9 mouse cellular contexts compared by ENCODE assay signal in genomic region chr7:96869079-96869810, GRCm38 (mm10).
DNase-seq lines count a peak whose midpoint lies in the region; ATAC-seq and TF ChIP-seq lines count a peak whose summit lies in the region.
"Had no signal": no experiment of that assay in that cellular context is flagged by ENCODE, and none has a peak within 500 bp of the region (broad histone marks: within the 10 kb centered on the region; RNA-seq: fewer than 3 reads in every experiment).

No protein-coding gene starts in this region.

- H3K36me3 ChIP-seq in midbrain, postnatal 0 days (ENCODE audit: insufficient read depth, low read length): peaks cover 10% of the 10 kb centered on the region; the same call in 1 of the 2 replicates

- no peaks in the 10 kb centered on the region for H3K9me3 ChIP-seq in midbrain, postnatal 0 days (ENCODE audit: low read length)

- no peak overlapping the region for H3K4me2 ChIP-seq in midbrain, postnatal 0 days (ENCODE audit: low read depth, low read length, poor library complexity, severe bottlenecking)

- H3K9ac ChIP-seq in midbrain, postnatal 0 days (replicated peaks; ENCODE audit: low read length, poor library complexity, severe bottlenecking): no peak overlapping the region

- ATAC-seq in midbrain, postnatal 0 days (ENCODE audit: low FRiP score): peak; percentile 50; the same call in 1 of the 2 replicates

- H3K27ac ChIP-seq in midbrain, postnatal 0 days (ENCODE audit: low read depth, low read length): no peak overlapping the region
- H3K27ac ChIP-seq: macrophage had no signal

- peak; percentile 35 for DNase-seq in gastrocnemius, postnatal 14 days
- DNase-seq in gastrocnemius, adult 18-20 months (ENCODE audit: low spot score): no peak
- peak; percentile 69 for DNase-seq in cerebellum, adult 11 months
- DNase-seq in frontal cortex, postnatal 14 days (ENCODE audit: low spot score in 2 of 2): peak; percentile 34 to 43
- peak; percentile 86 for DNase-seq in midbrain, postnatal 0 days (ENCODE audit: low spot score)
- DNase-seq in thymus, postnatal 4 days: no peak
- no peak for DNase-seq in thymus, postnatal 14 days
- no peak for DNase-seq in kidney, postnatal 14 days

- H3K4me3 ChIP-seq in midbrain, postnatal 0 days (ENCODE audit: low read depth, low read length): no peak overlapping the region

- H3K4me1 ChIP-seq in midbrain, postnatal 0 days (ENCODE audit: insufficient read depth, low read length): no peaks in the 10 kb centered on the region

- no peak for TF ChIP-seq CTCF in midbrain, postnatal 0 days (IDR thresholded peaks at IDR 0.05)

- intact Hi-C loops in gastrocnemius, postnatal 14 days (cut with DNase I; ENCODE audit: low total_unique reads): no loop called here

- no peaks in the 10 kb centered on the region for H3K27me3 ChIP-seq in midbrain, postnatal 0 days (ENCODE audit: insufficient read depth, low read length)

- WGBS in midbrain, postnatal 0 days: 69% methylated on average over 16 of the region's 16 CpGs

Comparison
In these comparisons a context has a peak if more than half of its experiments do, and no peak if none do; other contexts are left out.
1. DNase-seq: peak in gastrocnemius, postnatal 14 days (single experiment), cerebellum, adult 11 months (single experiment), frontal cortex, postnatal 14 days (2 of 2) and midbrain, postnatal 0 days (single experiment); none in gastrocnemius, adult 18-20 months (single experiment), thymus, postnatal 4 days (single experiment), thymus, postnatal 14 days (single experiment) and kidney, postnatal 14 days (single experiment).